Mouse (Mus musculus) brain, adult 10 weeks (tissue): ENCODE results near the gene Lix1. TPM values are rescaled to one million over a fixed set of nuclear protein-coding genes. Genes with fewer than 3 reads are reported as not detected.

Experiments
- polyA plus RNA-seq: library from polyadenylated mRNA; stranded (reverse); fragments of 350-450 nt; fragmentation: Illumina TruSeq; extraction: RNeasy Lipid Tissue Mini Kit (QIAGEN cat#74804); gene quantifications from one replicate; pipeline ENCODE4 v1.2.3, GENCODE M21; 2015; ENCODE audit warnings: low read depth, low replicate concordance

Lix1 gene
- polyA plus RNA-seq: 45.8 TPM

DNA sequence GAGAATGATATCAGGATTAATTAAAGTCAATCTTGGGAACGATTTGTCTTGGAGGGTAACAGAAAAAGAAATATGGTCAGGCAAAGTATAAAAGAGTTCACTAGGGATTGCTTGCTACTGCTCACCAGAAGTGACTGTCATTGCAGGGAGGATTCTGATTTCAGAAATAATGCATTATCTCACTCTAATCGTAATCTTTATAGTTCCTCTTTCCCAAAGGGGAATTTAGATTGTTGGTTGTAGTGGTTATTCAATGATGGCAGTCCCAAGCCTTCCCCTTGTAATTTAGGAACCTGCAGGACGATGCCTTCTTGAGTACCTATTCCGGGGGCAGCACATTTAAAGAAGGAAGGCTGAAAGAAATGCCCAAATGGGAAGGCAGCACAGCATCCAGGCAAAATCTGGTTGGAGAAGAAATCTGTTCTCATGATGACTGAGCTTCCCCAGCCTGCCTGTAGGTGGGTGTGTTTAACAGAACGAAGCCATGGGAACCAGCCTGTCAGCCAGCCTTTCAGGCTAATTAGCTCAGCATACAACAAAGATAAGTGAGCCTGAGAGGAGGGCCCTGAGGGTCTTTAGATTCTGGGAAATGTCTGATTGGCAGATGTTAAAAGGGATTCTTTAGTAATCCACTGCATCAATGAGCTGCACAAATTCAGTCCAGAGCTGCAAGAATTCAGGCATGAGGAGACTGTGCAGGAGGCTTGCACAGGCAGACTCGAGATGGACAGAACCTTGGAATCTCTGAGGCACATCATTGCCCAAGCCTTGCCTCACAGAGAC lies at the start of gene Lix1:
TSS of gene Lix1 (plus strand) at position 451 of the 783 bp plus-strand sequence.

GRCm38 (mm10) chr17:17373918-17374910 lies 28.3 kb upstream of the Lix1 start, which contains the start of gene Riok2:
TSS of gene Riok2 (plus strand) at chr17:17374309.

Other genes with a start within 250 kb of the Lix1 start
- gene Riok2, start 28.4 kb upstream of the Lix1 start, polyA plus RNA-seq: 22.6 TPM
- gene Lnpep, start 222.4 kb downstream of the Lix1 start, polyA plus RNA-seq: 29.4 TPM